Mouse (Mus musculus): ENCODE results near the gene Pdpk1.
"Not testable (repeated sequence)": the region's sequence is repeated elsewhere in the genome, so short reads cannot be mapped to it uniquely, and the experiment has no call there.

Gene Pdpk1

DNA sequence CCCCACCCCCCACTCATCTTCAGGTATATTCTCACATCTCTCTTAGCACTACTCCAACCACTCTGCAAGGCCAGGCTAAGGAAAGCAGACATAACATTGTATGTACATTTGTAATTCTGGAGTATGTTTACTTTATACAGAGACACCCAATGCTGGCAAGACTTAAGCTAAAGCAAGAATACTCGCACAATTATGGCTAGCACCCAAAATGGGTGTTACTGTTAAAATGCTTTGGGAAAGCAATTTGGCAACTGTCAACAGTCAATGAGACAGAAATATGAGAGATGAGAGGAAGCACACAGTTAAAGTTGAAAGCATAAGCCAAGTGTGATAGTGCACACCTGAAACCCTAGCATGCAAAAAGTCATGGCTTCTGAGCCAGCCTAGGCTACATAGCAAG is 39.5 kb downstream of the Pdpk1 start:
- no peak for DNase-seq

GRCm38 (mm10) chr17:24108896-24109295 is 41.8 kb downstream of the Pdpk1 start:
- DNase-seq: peak; percentile 57 to 59

DNA sequence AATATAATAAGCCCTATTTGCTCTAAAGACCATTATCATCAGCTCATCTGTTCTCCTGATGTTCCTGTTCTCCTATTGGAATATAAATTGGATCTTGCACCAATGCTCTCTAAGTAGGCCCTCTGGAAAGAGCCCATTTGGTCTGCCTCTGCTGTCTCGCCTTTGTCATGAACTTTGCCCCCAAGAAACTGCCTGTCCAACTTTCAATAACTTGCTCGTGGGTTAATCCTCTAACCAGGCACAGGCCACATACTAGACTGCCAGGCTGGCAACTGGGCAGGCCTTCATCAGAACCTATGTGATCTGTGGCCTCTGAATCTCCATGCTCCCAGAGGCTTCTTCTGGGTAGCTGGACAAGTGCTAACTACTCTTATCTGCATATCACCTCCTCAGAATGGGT is 45.6 kb downstream of the Pdpk1 start:
- DNase-seq: no peak

DNA sequence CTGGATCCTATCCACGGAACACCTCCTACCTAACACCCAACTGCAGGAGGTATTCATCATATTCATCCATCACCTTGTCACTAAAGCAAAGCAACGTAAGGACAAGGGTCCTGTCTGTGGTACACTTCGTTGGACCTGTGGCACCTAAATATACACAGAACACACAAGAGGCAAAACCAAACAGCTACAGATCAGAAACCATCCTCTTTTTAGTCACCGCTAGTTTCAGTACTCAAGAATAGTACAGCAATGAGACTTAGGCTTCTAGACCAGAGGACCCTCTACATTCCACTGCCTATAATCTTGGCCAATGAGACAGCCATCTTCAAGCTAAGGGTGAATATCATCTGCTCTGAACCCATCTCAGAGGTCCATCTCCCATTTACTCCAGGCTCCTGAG is 52.4 kb downstream of the Pdpk1 start:
- no peak for DNase-seq

GRCm38 (mm10) chr17:24090575-24090974 is 60.1 kb downstream of the Pdpk1 start:
- no peak for DNase-seq

GRCm38 (mm10) chr17:24086399-24086798 is 64.3 kb downstream of the Pdpk1 start:
- DNase-seq: not testable (repeated sequence)

- no peak for DNase-seq
Measured at GRCm38 (mm10) chr17:24084593-24084992, 66.1 kb downstream of the Pdpk1 start.

GRCm38 (mm10) chr17:24077101-24077500 is 73.6 kb downstream of the Pdpk1 start:
- DNase-seq: no peak

- peak; percentile 97 for DNase-seq
Measured at GRCm38 (mm10) chr17:24072919-24073696, 77.6 kb downstream of the Pdpk1 start, which contains the start of gene Kctd5. TSS of gene Kctd5 (minus strand) at chr17:24073485.

DNA sequence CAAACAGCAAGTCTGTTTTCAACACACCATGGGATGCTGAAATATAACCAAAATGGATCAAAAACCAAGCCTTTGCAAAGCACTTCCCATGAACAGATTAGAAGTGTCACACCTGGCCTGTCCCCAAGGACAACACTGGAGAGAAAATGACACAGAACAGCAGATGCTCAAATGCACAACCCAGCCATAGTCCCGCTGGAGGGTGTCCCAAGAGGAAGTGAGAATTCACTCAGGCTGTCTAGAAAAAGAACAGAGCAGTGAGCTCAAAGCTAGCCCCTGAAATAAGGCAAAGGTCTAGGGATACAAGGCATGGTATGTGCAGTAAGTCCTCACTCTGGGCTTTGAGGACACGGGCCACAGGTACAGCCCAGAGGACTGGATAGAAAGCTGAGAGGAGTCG is 81.2 kb downstream of the Pdpk1 start:
- no peak for DNase-seq

DNA sequence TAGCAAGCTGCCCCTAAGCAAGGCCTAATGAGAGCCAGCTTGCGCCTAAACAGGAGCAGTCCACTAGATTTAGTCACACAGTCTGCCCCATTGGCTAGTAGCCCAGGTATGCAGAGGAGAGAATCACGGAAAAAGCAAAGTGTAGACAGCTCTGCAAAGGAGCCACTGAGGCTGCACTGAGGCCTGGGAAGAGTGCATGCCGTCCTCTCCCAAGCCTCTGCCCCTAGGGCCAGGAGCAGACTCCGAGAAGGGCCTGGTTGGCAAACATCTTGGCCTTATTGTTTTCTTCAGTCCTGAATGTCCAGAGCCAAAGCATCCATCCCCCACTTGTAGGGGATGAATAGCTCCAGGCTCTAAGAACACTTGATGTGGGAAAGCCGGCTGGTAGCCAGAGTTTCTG is 82.5 kb downstream of the Pdpk1 start:
- peak; percentile 39 to 43 for DNase-seq

- DNase-seq: no peak
Measured at GRCm38 (mm10) chr17:24062459-24063155, 88.1 kb downstream of the Pdpk1 start.

- no peak for DNase-seq
Measured at GRCm38 (mm10) chr17:24057730-24058245, 92.9 kb downstream of the Pdpk1 start.

GRCm38 (mm10) chr17:24056636-24057625 is 93.8 kb downstream of the Pdpk1 start:
- peak; percentile 42 to 53 for DNase-seq

- DNase-seq: no peak
Measured at GRCm38 (mm10) chr17:24049008-24049407, 101.7 kb downstream of the Pdpk1 start.

GRCm38 (mm10) chr17:24048053-24048452 is 102.7 kb downstream of the Pdpk1 start:
- no peak for DNase-seq

DNA sequence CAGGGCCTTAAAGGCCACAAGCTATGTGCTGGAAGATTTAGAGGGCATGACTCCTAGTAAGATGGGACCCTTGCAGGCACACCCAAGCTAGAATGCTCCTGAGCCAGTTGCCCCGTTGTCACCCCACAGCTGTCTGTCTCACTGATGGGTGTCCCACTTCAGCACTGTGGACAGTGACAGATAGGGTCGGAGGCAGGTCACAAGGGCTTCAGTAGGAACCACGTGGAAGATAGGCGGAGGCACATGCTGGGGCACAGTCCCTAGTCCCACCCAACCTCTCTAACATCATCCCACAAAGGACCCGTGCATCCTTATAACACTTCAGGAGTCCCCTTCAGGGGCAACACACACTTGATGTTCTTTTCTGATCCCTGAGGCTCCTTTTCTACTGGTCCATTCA is 104.7 kb downstream of the Pdpk1 start:
- DNase-seq: no peak

GRCm38 (mm10) chr17:24045608-24046007 is 105.1 kb downstream of the Pdpk1 start:
- DNase-seq: no peak

- no peak for DNase-seq
Measured at GRCm38 (mm10) chr17:24044482-24044881, 106.2 kb downstream of the Pdpk1 start.

DNA sequence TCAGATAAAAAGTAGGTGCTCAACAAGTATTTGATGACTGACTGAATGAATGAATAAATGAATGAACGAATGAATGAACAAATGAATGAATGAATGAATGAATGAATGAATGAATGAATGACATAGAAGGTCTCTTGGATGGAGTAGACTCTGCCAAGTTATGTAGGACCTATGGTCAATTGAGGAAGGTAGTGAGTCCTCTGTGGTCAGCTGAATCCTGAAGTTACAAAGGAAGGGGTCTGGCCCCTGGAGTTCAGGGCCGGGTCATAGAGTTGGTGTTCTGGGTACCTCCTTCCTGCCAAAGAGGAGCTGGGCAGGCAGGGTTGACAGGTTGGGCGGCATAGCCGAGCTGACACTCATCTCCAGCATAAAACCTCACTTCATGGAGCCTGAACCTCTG is 112.9 kb downstream of the Pdpk1 start, which contains the start of gene Prss27:
Gene Prss27 (plus strand): TSS at position 301 of the 400 bp plus-strand sequence.
- DNase-seq: no peak

DNA sequence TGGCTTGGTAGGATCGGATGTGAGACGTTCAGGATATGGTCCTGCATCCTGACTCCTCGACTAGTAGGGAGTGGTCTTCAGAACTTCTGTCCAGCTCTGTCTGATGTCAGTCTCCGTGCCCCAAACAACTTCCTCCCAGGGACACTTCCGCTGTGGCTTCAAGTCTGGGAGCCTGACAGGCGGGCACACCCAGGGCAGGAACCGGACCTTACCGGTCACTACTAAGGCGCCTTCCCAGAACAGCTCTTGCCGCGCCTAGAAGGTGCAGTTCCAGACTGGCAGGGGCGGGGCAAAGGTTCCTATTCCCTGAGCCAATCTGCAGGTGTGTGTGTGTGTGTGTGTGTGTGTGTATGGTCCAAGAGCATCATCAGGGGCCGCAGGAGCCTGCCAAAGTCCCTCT is 113.4 kb downstream of the Pdpk1 start:
- DNase-seq: no peak

GRCm38 (mm10) chr17:24036954-24037353 is 113.8 kb downstream of the Pdpk1 start:
- DNase-seq: no peak

- DNase-seq: no peak
Measured at GRCm38 (mm10) chr17:24035087-24035486, 115.6 kb downstream of the Pdpk1 start.

Data from cerebellum, postnatal 10 days (tissue).